Mouse (Mus musculus): ENCODE measurements around the gene Ccdc96. TPM values are rescaled to one million over a fixed set of nuclear protein-coding genes. Genes with fewer than 3 reads are reported as not detected.

Gene Ccdc96
- total RNA-seq, 2 experiments from 2014 or later = 0.14 to 0.22 TPM

- intact Hi-C loops (cut with DNase I) = no loop called here
- no peak for DNase-seq
These were observed 35.4 kb downstream of the Ccdc96 start for GRCm38 (mm10) chr5:36519751-36520150.

- intact Hi-C loops (cut with DNase I) = no loop called here
- DNase-seq = peak; percentile 37
These were observed 38.4 kb downstream of the Ccdc96 start for GRCm38 (mm10) chr5:36522782-36523181.

GRCm38 (mm10) chr5:36523219-36523703, 38.9 kb downstream of the Ccdc96 start:
- no peak for DNase-seq

GRCm38 (mm10) chr5:36525216-36525615, 40.8 kb downstream of the Ccdc96 start:
- DNase-seq = no peak
- intact Hi-C loops (cut with DNase I) = no loop called here

More at GRCm38 (mm10) chr5:36523219-36523703, 38.9 kb downstream of the Ccdc96 start:
- intact Hi-C loops (cut with DNase I) = no loop called here

GRCm38 (mm10) chr5:36526274-36526673, 41.9 kb downstream of the Ccdc96 start:
- intact Hi-C loops (cut with DNase I) = loop anchor here (2.0 kb wide), 1 partner anchor 217 kb away; no protein-coding TSS in a partner anchor
- peak; percentile 36 to 37 for DNase-seq

GRCm38 (mm10) chr5:36526921-36527320, 42.5 kb downstream of the Ccdc96 start:
- intact Hi-C loops (cut with DNase I) = loop anchor here (2.0 kb wide), 1 partner anchor 216 kb away; no protein-coding TSS in a partner anchor
- DNase-seq = no peak

GRCm38 (mm10) chr5:36529698-36530097, 45.3 kb downstream of the Ccdc96 start:
- intact Hi-C loops (cut with DNase I) = loop anchor here (2.0 kb wide), 1 partner anchor 53 kb away; no protein-coding TSS in a partner anchor
- DNase-seq = no peak

- intact Hi-C loops (cut with DNase I) = loop anchor here (2.0 kb wide), 1 partner anchor 53 kb away; no protein-coding TSS in a partner anchor
- peak; percentile 97 for DNase-seq
These were observed 45.9 kb downstream of the Ccdc96 start for GRCm38 (mm10) chr5:36530129-36530751.

GRCm38 (mm10) chr5:36534455-36535030, 50.2 kb downstream of the Ccdc96 start:
- intact Hi-C loops (cut with DNase I) = no loop called here
- no peak for DNase-seq

GRCm38 (mm10) chr5:36535438-36536176, 51.2 kb downstream of the Ccdc96 start:
- DNase-seq = no peak
- intact Hi-C loops (cut with DNase I) = no loop called here

GRCm38 (mm10) chr5:36536424-36536823, 52.0 kb downstream of the Ccdc96 start:
- intact Hi-C loops (cut with DNase I) = no loop called here

More at GRCm38 (mm10) chr5:36536424-36536823, 52.0 kb downstream of the Ccdc96 start:
- DNase-seq = no peak

Other genes starting within 250 kb of the Ccdc96 start
- 10 to 100 TPM; 12.2 to 12.5 TPM for gene Sorcs2, start 86.4 kb upstream of the Ccdc96 start, total RNA-seq (2021)
- 10 to 100 TPM; 60.6 to 62.4 TPM for gene Grpel1, start 19.6 kb upstream of the Ccdc96 start, total RNA-seq (2021)
- 10 to 100 TPM; 18.3 to 20.1 TPM for gene Tada2b, start 303 bp upstream of the Ccdc96 start, total RNA-seq (2021)
- gene Tbc1d14, start 108.7 kb downstream of the Ccdc96 start, total RNA-seq (2021) = 10 to 100 TPM; 19.4 to 22.8 TPM
- gene D5Ertd579e, start 211.4 kb downstream of the Ccdc96 start, total RNA-seq (2021) = 10 to 100 TPM; 93.6 to 97.2 TPM